In the genomic region with DNA sequence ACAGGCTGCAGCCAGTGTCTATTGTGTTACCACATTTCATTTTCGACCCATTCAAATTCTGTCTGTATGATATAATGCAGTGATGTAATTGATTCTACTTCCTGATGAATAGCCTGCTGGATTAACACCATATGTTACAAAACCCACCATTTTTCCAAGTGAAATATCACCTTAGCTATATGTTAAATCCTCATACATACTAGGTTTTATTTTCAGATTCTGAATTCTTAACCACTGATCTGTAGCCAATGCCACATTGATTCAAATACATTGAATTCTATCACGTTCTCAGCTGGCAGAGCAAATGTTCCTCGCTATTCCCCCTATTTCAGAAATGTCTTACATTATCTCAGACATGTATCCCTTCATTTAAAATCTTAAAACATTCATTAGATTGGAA, we compare ENCODE assay signal across 35 mouse cellular contexts.
"Had no signal": no experiment of that assay in that cellular context is flagged by ENCODE, and none has a peak within 500 bp of the region (broad histone marks: within the 10 kb centered on the region; RNA-seq: fewer than 3 reads in every experiment).

No protein-coding gene starts in this region.

- H3K9ac ChIP-seq: heart, embryonic 12.5 days; heart, embryonic 13.5 days; heart, embryonic 15.5 days; hindbrain, embryonic 12.5 days; hindbrain, embryonic 13.5 days; hindbrain, embryonic 14.5 days; hindbrain, embryonic 15.5 days; intestine, embryonic 15.5 days; kidney, embryonic 15.5 days had no signal

- DNase-seq: heart, postnatal 10 days; heart, postnatal 14 days; heart, postnatal 36 days; heart, postnatal 4 days; kidney, adult 11 months; kidney, adult 18-20 months; kidney, adult 2 months; kidney, adult 8-10 months; kidney, adult 9 months; kidney, postnatal 10 days; kidney, postnatal 14 days; kidney, postnatal 25 days; kidney, postnatal 36 days; kidney, postnatal 4 days; layer of hippocampus, adult 9-11 months; layer of hippocampus, postnatal 36 days had no signal

- H3K4me2 ChIP-seq: heart, embryonic 11.5 days; heart, embryonic 12.5 days; heart, embryonic 13.5 days; heart, embryonic 15.5 days; hindbrain, embryonic 12.5 days; hindbrain, embryonic 13.5 days; hindbrain, embryonic 14.5 days; hindbrain, embryonic 15.5 days; intestine, embryonic 15.5 days; kidney, embryonic 15.5 days had no signal

- ATAC-seq: hindbrain, embryonic 16.5 days; hindbrain, postnatal 0 days; inflammation-experienced regulatory T-cells, adult 6 months; intestine, embryonic 15.5 days; intestine, embryonic 16.5 days; intestine, postnatal 0 days had no signal

- H3K36me3 ChIP-seq: heart, embryonic 12.5 days; heart, embryonic 13.5 days; heart, embryonic 15.5 days; hindbrain, embryonic 10.5 days; hindbrain, embryonic 12.5 days; hindbrain, embryonic 13.5 days; hindbrain, embryonic 15.5 days; intestine, embryonic 15.5 days; kidney, embryonic 15.5 days had no signal

- H3K4me1 ChIP-seq: heart, embryonic 12.5 days; heart, embryonic 15.5 days; hindbrain, embryonic 10.5 days; hindbrain, embryonic 12.5 days; hindbrain, embryonic 13.5 days; hindbrain, embryonic 15.5 days; intestine, embryonic 15.5 days; kidney, embryonic 15.5 days had no signal

- H3K9me3 ChIP-seq: heart, embryonic 12.5 days; heart, embryonic 13.5 days; heart, embryonic 15.5 days; hindbrain, embryonic 10.5 days; hindbrain, embryonic 12.5 days; hindbrain, embryonic 13.5 days; hindbrain, embryonic 15.5 days; intestine, embryonic 15.5 days; kidney, embryonic 15.5 days had no signal

- H3K27me3 ChIP-seq: heart, embryonic 12.5 days; heart, embryonic 13.5 days; heart, embryonic 15.5 days; hindbrain, embryonic 12.5 days; hindbrain, embryonic 13.5 days; hindbrain, embryonic 15.5 days; intestine, embryonic 15.5 days; kidney, embryonic 15.5 days had no signal

- H3K27ac ChIP-seq: heart, embryonic 13.5 days; heart, embryonic 15.5 days; hindbrain, embryonic 10.5 days; hindbrain, embryonic 12.5 days; hindbrain, embryonic 13.5 days; hindbrain, embryonic 14.5 days; hindbrain, embryonic 15.5 days; hindbrain, postnatal 0 days; intestine, embryonic 15.5 days; kidney, embryonic 15.5 days; kidney, postnatal 0 days; layer of hippocampus, adult 2 months; left cerebral cortex, adult 2 months had no signal

- H3K4me3 ChIP-seq: heart, embryonic 12.5 days; heart, embryonic 13.5 days; heart, embryonic 15.5 days; hindbrain, embryonic 10.5 days; hindbrain, embryonic 12.5 days; hindbrain, embryonic 13.5 days; hindbrain, embryonic 15.5 days; intestine, embryonic 15.5 days; kidney, embryonic 15.5 days; layer of hippocampus, adult 2 months; left cerebral cortex, adult 2 months had no signal
